Mouse (Mus musculus) stomach, postnatal 0 days (tissue): Measurements from ENCODE around the gene Epb41.

Experiments
- CTCF ChIP-seq: IDR thresholded peaks from 2 replicates; pipeline ENCODE4 v1.5.1; 2016; ENCODE audit warnings: antibody characterized with exemption, low read depth, mild to moderate bottlenecking, moderate library complexity
- EP300 ChIP-seq: optimal IDR thresholded peaks from 2 replicates; pipeline ENCODE3; 2016; ENCODE audit warnings: antibody characterized with exemption

DNA sequence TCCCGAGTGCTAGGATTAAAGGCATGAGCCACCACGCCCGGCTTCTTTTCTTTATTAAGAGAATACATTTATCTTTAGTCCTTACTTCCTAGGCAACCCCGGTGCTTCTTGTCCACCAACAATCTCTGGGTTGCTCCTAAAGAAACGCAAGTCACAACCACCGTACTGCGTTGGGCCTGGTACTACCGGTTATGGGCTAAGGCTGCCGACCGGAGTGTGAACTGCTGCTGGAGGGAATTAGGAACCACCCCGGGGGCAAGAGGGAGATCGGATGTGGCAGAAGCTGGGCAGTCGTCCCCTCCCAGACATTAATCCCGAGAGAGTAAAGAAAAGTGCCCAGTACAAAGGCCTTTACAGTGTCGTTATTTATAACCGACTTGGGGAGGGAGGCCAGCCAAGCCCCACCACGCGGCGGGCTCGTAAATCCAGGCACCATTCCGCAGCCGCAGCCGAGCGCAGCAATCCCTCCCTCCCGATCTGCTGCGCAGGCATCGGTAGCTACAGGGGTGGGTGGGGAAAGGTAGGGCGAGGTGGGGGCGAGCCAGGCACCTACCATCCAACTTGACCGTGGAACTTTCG is 160.1 kb downstream of the Epb41 start:
- TF ChIP-seq CTCF: no peak
- TF ChIP-seq EP300: no peak
